Mouse (Mus musculus): ENCODE data around the gene Nccrp1. TPM values are rescaled to one million over a fixed set of nuclear protein-coding genes. Genes with fewer than 3 reads are reported as not detected.
"Not testable (repeated sequence)": the region's sequence is repeated elsewhere in the genome, so short reads cannot be mapped to it uniquely, and the experiment has no call there.

Gene Nccrp1
- total RNA-seq, 4 experiments from 2014 or later, result 0.36 TPM; not detected in 3

DNA sequence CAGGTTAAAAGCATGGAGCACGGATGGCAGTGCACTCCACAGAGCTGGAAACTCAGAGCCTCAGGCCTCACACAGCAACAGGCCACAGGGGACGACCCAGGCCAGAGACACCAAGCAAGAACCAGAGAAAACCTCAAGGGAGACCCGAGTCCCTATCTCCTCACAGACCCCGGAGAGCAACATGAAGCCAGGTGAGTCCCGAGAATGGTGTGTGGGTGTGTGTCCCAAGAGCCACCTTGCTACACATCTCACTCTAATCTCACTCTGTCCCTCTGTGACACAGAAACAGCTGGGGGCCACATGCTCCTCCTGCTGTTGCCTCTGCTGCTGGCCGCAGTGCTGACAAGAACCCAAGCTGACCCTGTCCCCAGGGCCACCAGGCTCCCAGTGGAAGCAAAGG, 24.5 kb downstream of the Nccrp1 start, which contains the start of gene Ifnl3:
Gene Ifnl3 (plus strand): TSS at position 301 of the 400 bp plus-strand sequence.
- not testable (repeated sequence) for DNase-seq (ENCODE audit: low spot score in 2 of 2)

DNA sequence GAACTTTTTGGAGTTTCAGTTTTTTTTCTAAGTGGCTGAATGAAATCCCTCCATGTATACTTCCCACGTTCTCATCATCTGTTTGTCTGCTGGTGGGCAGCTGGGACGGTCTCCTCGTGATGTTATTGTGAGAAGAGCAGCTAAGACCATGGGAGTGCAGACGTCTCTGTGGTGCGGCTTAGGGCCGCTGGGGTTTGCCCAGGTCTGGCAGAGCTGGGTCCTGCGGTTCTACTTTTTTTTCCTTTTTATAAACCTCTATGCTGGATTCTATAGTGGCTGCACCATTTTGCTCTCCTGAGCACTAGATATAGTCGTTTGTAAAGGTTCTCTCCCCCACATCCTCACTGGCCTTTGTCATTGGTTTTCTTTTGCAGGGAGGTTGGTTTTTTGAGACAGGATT, 35.6 kb downstream of the Nccrp1 start:
- DNase-seq (ENCODE audit: low spot score in 2 of 2), result no peak

DNA sequence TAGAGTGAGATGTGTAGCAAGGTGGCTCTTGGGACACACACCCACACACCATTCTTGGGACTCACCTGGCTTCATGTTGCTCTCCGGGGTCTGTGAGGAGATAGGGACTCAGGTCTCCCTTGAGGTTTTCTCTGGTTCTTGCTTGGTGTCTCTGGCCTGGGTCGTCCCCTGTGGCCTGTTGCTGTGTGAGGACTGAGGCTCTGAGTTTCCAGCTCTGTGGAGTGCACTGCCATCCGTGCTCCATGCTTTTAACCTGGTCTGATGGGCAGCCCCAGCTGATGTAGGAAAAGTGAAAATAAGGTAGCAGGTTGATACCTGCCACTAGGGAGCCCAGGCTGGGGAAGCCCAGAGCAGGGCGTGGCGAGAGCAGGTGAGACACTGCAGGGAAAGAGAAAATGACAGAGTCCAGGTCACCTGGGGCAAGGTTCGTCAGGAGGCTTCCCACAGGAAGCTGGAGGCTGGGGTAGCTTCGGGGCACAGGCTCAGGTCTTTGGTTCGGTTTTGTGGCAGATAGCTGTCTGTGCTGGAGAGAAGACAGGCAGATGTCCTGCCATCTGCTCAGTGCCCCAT, 36.6 kb downstream of the Nccrp1 start, which contains the start of gene Ifnl2:
Gene Ifnl2 (minus strand): TSS at position 51 of the 570 bp plus-strand sequence.
- DNase-seq (ENCODE audit: low spot score in 2 of 2), result not testable (repeated sequence)

DNA sequence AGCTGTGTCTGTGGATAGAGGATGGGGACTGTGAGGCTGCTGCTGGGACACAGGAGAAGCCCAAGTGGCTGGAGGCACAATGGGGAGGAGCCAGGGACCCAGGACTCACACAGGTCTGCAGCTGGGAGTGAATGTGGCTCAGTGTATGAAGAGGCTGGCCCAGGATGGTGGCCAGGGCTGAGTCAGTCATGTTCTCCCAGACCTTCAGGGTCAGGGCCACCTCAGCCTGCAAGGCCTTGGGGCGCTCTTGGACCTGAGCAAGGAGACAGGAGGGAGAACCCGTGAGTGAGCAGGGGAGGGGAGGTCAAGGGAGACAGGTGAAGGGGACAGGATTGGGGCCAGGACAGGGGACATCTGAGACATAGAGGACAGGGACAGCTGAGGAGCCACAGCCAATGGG, 37.9 kb downstream of the Nccrp1 start:
- DNase-seq (ENCODE audit: low spot score in 2 of 2), result not testable (repeated sequence)

DNA sequence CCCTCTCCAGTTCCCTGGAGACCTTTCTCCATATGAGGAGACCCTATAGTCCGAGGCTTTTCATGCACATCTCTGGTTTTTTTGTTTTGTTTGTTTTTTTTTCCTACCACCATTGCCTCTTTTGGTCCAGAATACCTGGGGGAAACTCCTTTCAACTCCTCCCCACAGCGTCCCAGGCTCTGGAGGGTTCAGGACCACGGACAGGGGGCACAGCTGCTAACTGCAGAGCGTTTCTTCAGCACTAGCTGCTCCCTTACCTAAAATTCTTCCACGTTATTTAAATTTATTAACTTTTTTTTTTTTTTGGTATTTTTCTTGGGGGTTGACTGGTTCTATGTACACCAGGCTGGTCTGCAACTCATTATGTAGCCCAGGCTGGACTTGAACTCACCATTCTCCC, 41.5 kb downstream of the Nccrp1 start:
- no peak for DNase-seq (ENCODE audit: low spot score in 2 of 2)

DNA sequence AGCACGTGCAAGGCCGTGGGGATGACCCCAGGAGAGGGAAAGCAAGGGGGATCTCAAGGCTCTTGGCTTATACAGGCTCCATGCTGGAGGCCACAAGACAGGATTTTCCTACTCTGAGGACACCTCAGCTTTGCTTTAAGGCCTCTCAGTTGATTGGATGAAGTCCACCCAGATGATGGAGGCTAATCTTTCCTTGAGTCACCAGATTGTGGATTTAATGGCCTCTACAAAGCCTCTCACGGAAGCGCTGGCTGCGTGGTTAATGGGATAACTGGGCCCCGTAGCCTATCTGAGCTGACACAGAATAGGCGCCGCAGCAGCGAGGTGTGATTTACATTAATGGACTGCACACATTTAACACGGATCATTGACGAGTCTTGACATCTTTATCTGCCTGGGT, 51.6 kb downstream of the Nccrp1 start:
- no peak for DNase-seq (ENCODE audit: low spot score in 2 of 2)

Small RNAs within 50 kb of the gene (microRNA-seq; reads per million reads assigned to microRNA genes)
- 0.51 to 2.6 reads per million in 2 experiments for gene Mir7049

Other genes with a start within 250 kb of the Nccrp1 start
- 1 to 10 TPM; 1.1 to 2.2 (median 1.7) TPM for gene Dll3, start 245.0 kb downstream of the Nccrp1 start, total RNA-seq (2022)
- 10 to 100 TPM; 41.2 to 54.2 (median 46.0) TPM for gene Timm50, start 235.2 kb downstream of the Nccrp1 start, total RNA-seq (2022)
- gene Supt5, start 208.5 kb downstream of the Nccrp1 start, total RNA-seq (2022), result 100 to 1,000 TPM; 119 to 125 (median 122) TPM
- 100 to 1,000 TPM; 531 to 646 (median 582) TPM for gene Rps16, start 196.6 kb downstream of the Nccrp1 start, total RNA-seq (2022)
- gene Plekhg2, start 174.7 kb downstream of the Nccrp1 start, total RNA-seq (2022), result 1 to 10 TPM; 5.8 to 7.8 (median 6.5) TPM
- 1 to 10 TPM; 1.8 to 7.9 (median 5.0) TPM for gene Zfp36, start 167.0 kb downstream of the Nccrp1 start, total RNA-seq (2022)
- gene Med29, start 154.5 kb downstream of the Nccrp1 start, total RNA-seq (2022), result 10 to 100 TPM; 16.0 to 20.2 (median 17.1) TPM
- 10 to 100 TPM; 72.9 to 77.5 (median 75.4) TPM for gene Paf1, start 154.3 kb downstream of the Nccrp1 start, total RNA-seq (2022)
- 1 to 10 TPM; 1.6 to 5.2 (median 3.2) TPM for gene Gmfg, start 109.8 kb downstream of the Nccrp1 start, total RNA-seq (2022)
- gene Lrfn1, start 95.3 kb downstream of the Nccrp1 start, total RNA-seq (2022), result 10 to 100 TPM; 68.2 to 77.3 (median 71.5) TPM
- not detected for gene Ifnl2, start 36.8 kb downstream of the Nccrp1 start, total RNA-seq (2022)
- gene Ifnl3, start 24.4 kb downstream of the Nccrp1 start, total RNA-seq (2022), result not detected
- not detected for gene Sycn, start 6.4 kb downstream of the Nccrp1 start, total RNA-seq (2022)
- gene Samd4b, start 50.9 kb upstream of the Nccrp1 start, total RNA-seq (2022), result 10 to 100 TPM; 62.6 to 73.9 (median 66.2) TPM
- gene Pak4, start 50.9 kb upstream of the Nccrp1 start, total RNA-seq (2022), result 10 to 100 TPM; 12.2 to 14.2 (median 13.1) TPM
- 1 to 10 TPM; 2.2 to 3.8 (median 2.4) TPM for gene Acp7, start 84.1 kb upstream of the Nccrp1 start, total RNA-seq (2022)
- 10 to 100 TPM; 16.1 to 30.5 (median 22.7) TPM for gene Fbxo27, start 145.6 kb upstream of the Nccrp1 start, total RNA-seq (2022)
- gene Fbxo17, start 169.6 kb upstream of the Nccrp1 start, total RNA-seq (2022), result 1 to 10 TPM in 3 of 4 experiments, under 1 TPM in 1; 0.74 to 2.0 (median 1.8) TPM
- gene Mrps12, start 194.6 kb upstream of the Nccrp1 start, total RNA-seq (2022), result 10 to 100 TPM; 51.7 to 65.6 (median 53.9) TPM
- gene Sars2, start 194.7 kb upstream of the Nccrp1 start, total RNA-seq (2022), result 10 to 100 TPM; 11.2 to 13.9 (median 12.0) TPM
- 1 to 10 TPM in 2 of 4 experiments, under 1 TPM in 2; 0.32 to 1.4 (median 0.87) TPM for gene Ccer2, start 208.9 kb upstream of the Nccrp1 start, total RNA-seq (2022)
- gene Sirt2, start 219.5 kb upstream of the Nccrp1 start, total RNA-seq (2022), result 100 to 1,000 TPM; 129 to 157 (median 142) TPM
- 10 to 100 TPM; 23.0 to 25.5 (median 24.7) TPM for gene Nfkbib, start 220.3 kb upstream of the Nccrp1 start, total RNA-seq (2022)
- gene Rinl, start 241.7 kb upstream of the Nccrp1 start, total RNA-seq (2022), result 1 to 10 TPM; 2.5 to 5.3 (median 3.8) TPM

All from layer of hippocampus, adult 8-10 months (tissue).